Mouse (Mus musculus) right cerebral cortex, adult 2 months (tissue): ENCODE data around the gene Adamts12.
A peak's percentile ranks its signal among the peaks of the same experiment; 100 is the strongest.

Experiments used
- DNase-seq, 2 experiments: peaks; one replicate each; pipeline ENCODE4 v3.0.0; 2021 to 2022; ENCODE audit warnings: low spot score in 2 of 2

The Adamts12 gene

GRCm38 (mm10) chr15:11064558-11065411 is at the start of gene Adamts12:
Gene Adamts12 (plus strand): TSS chr15:11064790.
- no peak for DNase-seq

GRCm38 (mm10) chr15:11014931-11015330 is 49.7 kb upstream of the Adamts12 start:
- no peak for DNase-seq

- no peak for DNase-seq
Observed at GRCm38 (mm10) chr15:11026801-11027561, 37.6 kb upstream of the Adamts12 start.

GRCm38 (mm10) chr15:11030188-11030587 is 34.4 kb upstream of the Adamts12 start:
- DNase-seq: no peak

- DNase-seq: peak; percentile 7 to 17
Observed at GRCm38 (mm10) chr15:11035947-11036474, 28.6 kb upstream of the Adamts12 start.

DNA sequence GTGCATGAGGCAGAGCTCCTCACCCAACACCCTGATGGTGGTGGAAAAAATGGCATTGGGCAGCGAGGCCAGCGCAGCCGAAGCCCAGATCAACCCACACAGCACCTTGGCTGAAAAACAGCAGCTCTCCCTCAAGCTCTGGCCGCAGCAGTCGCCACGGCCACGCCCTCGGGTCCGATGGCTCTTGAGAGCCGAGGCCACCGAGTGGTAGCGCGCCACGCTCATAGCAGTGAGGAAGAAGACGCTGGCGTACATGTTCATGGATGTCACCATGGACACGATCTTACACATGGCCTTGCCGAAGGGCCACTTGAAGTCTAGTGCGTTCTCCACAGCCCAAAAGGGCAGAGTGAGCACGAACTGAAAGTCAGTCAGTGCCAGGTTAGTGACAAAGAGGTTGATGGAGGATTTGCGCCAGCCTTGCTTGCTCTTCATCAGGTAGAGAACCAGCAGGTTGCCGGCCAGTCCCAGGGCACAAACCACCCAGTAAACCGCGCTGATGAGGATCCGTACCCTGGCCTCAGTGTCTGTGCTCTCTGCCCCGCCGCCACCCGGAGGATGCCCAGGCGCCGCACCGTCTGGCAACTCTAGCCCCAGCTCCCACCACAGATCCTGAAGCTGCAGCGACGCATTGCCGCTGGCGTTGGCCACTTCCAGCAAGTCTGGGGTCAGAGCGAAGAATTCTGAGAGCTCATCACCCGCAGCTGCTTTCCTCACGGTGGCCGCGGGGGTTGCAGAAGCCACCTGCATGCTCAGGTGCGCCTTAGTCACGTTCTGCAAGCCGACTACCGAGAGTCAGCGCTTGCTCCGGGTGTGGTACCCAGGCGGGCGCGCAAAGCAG is 27.8 kb upstream of the Adamts12 start:
- peak; percentile 10 to 16 for DNase-seq

- DNase-seq: peak; percentile 27 to 34
Observed at GRCm38 (mm10) chr15:11037376-11037695, 27.3 kb upstream of the Adamts12 start.

DNA sequence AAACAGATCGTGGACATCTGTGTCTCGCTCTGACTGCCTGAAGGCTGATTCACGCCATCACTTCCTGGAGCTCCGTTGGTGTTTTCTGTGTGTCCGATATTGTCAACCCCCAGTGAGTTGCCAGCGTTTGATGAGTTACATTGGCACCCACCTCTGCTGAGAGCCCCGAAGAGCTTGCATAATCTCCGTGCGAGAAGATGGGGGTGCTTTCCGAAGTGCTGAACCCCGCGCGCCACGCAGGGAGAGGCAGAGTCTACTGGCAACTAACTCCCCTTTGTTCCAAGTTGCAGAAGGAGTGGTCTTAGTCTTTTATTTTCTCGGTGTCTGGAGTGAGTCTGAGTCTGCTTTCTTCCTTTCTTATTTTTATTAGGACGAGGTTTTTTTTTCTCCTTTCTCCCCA is 26.9 kb upstream of the Adamts12 start, which contains the start of gene Rxfp3:
Rxfp3 (minus strand) TSS at position 281 of the 400 bp plus-strand sequence.
- peak in 1 of 2 experiments; percentile 30 for DNase-seq

DNA sequence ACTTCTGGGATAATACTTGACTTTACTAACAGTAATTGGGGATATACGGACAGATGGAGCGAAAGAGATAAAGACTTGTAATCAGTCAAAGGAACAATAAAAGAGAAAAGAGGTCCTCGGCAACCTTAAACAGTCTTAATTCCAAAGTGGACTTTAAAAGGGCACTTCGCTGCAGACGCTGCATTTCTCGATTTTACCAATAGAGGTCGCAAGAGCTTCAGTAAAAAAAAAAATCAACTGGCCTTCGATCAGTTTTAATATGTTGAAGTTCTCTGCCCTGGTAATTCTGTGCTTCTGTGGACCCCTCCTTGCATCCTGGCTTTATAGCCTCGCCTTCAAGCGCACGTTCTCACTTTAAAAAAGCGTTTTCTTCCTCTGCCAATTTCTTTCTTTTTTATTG is 26.1 kb upstream of the Adamts12 start:
- peak; percentile 52 to 65 for DNase-seq

DNA sequence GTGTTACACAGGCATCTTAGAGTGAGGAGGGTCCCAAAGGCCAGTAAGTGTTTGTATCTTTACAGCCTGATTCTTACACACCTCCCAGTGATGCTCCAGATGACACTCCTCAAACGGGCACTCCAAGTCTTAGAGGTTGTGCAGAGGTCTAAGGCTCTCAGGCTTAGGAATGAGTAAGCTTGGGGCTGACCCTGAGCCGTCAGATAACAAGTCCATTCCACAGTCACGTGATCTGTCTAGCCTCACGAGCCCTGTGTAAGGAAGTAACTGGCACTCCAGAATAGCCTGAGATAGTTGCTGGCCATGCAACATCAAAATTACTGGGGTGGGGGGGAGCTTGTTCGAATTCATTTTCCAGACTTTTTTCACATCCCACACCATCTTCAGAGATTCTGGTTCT is 24.5 kb upstream of the Adamts12 start:
- DNase-seq: no peak

DNA sequence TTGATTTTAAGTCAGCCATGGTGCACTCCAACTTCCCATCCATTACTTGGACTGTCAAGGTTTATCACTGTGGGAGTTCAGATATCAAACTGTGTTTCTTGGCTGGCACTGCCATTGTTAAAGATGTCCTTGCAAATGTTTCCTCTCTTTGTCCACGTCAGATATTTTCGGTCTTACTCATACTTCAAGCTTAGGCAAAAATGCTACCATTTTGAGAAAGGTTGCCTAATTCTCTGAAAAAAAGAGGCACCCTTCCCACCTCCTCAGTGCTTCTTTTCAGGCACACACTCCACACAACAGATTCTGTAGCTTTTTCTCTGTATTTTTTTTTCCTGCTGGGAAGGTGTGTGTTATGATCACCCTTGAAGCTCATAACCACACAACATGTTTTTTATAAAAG is 23.4 kb upstream of the Adamts12 start:
- DNase-seq: no peak

DNA sequence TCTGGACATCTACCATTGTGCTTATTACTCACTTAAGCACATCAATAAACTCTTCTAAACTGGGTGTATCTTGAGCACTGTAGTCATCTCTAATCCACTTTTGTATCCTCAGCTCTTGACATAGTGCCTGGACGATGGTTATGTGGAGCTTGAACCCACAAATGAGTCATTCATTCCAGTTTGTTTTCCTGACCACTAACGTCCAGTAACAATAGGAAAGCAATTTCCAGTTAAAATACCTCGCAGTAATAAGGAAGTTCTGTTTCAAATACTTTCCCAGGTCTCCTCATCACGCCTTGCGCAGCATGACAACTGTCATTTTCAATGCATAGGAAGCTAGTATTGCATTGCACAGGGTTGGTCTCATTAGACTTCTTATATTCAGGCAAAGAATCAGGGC is 21.8 kb upstream of the Adamts12 start:
- no peak for DNase-seq

- DNase-seq: no peak
Observed at GRCm38 (mm10) chr15:11053678-11054439, 10.7 kb upstream of the Adamts12 start.

- no peak for DNase-seq
Observed at GRCm38 (mm10) chr15:11054440-11055080, 10.0 kb upstream of the Adamts12 start.

GRCm38 (mm10) chr15:11062903-11063302 is 1.7 kb upstream of the Adamts12 start:
- DNase-seq: no peak

DNA sequence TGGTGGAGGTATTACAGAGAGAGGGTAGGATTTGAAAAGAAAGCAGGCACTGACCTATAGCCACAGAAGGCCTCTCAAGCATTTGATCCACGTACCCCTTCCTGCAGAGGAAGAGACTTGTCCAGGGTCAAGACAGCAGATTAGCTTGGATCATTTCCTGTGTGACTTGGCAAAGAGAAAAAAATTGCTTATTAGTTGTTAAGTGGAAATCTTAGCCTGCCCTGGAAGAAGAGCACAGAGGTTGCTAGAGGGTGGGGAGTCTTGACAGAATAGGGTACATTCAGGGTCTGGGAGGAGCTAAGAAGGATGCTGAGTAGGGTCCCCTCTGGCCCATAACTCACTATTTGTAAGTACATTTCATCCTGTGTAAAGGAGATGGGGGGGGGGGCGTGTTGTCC is 431 bp upstream of the Adamts12 start:
- no peak for DNase-seq

- DNase-seq: no peak
Observed at GRCm38 (mm10) chr15:11065528-11066171, 1.1 kb downstream of the Adamts12 start.

DNA sequence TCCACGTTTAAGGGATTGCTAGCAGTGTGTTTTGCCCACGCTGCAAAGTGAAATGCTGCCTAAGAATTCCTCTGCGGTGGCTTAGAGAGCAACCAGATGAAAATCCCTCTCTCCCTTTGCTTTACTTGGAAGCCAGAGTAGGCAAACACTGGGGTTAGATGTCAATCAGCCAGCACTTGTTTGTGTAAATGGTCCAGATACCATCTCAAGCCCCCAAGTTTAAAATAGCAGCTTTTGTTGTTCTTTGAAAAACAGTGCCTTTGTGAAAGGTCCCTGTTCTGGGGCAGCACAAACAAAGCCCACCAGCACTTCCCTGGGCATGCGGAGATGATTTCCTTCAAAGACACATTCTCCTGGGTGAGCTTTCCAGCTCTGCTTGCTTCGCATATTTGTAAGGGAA is 1.7 kb downstream of the Adamts12 start:
- no peak for DNase-seq

DNA sequence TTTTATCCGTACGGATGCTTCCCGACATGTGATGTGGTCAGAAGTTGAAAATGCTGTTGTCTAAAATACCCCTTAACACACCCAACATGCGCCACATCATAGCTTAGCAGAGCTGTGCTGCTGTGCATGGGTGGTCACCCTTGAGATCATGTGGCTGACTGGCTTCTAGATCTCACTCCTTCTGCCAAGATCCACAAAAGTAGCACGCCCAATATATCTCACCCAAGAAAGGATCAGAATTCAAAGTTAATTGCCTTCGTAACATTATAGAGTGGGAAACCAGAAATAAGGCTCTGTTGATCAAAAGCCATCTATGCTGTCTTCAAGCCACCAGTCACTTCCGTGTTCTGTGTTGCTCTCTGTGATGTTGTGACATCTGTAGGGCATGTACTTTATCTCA is 3.3 kb downstream of the Adamts12 start:
- DNase-seq: no peak
